Mouse (Mus musculus): ENCODE measurements around the gene Pinlyp.
A peak's percentile ranks its signal among the peaks of the same experiment; 100 is the strongest.
"Not testable (repeated sequence)": the region's sequence is repeated elsewhere in the genome, so short reads cannot be mapped to it uniquely, and the experiment has no call there.

Gene Pinlyp

DNA sequence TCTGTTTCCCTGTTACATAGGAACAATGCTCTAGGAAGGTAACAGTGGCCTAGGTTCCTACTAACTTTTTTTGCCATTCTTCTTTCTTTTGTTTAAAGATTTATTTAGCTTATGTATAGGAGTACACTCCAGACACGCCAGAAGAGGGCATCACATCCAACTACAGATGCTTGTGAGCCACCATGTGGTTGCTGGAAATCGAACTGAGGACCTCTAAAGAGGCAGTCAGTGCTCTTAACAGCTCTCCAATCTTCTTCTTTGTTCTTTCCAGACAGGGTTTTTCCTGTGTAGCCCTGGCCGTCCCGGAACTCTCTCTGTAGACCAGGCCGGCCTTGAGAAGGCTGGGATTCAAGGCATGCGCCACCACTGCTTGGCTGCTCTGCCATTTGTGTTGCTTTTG is 20.9 kb downstream of the Pinlyp start:
- no peak for DNase-seq (ENCODE audit: low spot score in 2 of 2)

DNA sequence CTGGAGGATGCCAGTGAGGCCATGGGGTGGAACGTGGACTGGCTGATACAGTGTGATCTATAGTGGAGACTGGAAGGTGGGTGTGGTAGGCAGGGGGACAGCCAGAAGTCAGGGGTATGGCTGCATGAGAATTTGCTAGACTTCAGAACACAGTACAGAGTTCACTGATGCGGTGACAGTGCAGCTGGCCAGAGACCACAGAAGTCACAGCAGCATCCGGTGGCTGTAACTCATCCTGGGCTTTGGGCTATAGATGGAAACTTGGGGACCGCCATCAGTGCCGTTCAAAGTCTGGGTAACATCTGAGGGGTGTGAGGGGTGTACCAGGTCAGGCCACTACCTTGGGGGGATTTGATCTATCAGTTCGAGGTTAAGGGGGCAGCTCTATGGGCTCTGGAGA is 22.2 kb downstream of the Pinlyp start:
- no peak for DNase-seq (ENCODE audit: low spot score in 2 of 2)

GRCm38 (mm10) chr7:24522805-24523204 is 23.1 kb downstream of the Pinlyp start:
- no peak for DNase-seq (ENCODE audit: low spot score in 2 of 2)

- DNase-seq (ENCODE audit: low spot score in 2 of 2) = not testable (repeated sequence)
Measured at GRCm38 (mm10) chr7:24520054-24520453, 25.9 kb downstream of the Pinlyp start.

DNA sequence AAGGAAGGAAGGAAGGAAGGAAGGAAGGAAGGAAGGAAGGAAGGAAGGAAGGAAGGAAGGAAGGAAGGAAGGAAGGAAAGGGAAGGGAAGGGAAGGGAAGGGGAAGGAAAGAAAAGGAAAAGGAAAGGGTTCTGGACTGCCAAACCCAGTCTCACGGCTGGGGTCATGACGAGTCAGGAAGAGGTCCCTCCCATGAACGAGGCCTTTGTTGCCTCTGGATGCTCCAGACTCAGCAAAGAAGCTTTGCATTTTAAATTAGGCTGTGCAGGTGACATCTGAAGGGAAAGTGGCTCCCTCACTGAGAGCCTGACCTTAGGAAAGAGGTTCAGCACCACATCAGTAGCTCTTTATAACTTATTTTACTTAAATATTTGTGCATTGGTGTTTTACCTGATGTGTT is 26.8 kb downstream of the Pinlyp start:
- no peak for DNase-seq (ENCODE audit: low spot score in 2 of 2)

- DNase-seq (ENCODE audit: low spot score in 2 of 2) = no peak
Measured at GRCm38 (mm10) chr7:24517654-24518053, 28.3 kb downstream of the Pinlyp start.

DNA sequence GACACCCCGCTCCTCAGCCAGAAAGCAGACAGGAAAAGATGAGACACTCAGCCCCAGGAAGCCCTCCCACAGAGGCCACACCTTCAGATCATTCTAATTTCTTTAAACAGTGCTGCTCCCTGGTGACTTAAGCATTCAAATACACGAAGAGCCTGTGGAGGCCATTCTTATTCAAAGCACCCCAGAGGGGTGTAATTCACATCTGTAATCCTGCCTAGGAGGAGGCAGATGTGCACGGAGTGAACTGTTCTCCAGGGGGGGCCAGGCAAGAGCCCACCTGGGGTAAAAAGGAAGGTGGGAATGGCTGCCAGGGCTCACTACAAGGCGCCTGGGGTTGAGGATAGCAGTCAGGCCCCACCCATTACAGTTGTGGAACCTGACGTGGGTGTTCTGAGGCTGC is 28.8 kb downstream of the Pinlyp start:
- DNase-seq (ENCODE audit: low spot score in 2 of 2) = no peak

- DNase-seq (ENCODE audit: low spot score in 2 of 2) = peak in 1 of 2 experiments; percentile 44
Measured at GRCm38 (mm10) chr7:24516319-24516718, 29.6 kb downstream of the Pinlyp start.

DNA sequence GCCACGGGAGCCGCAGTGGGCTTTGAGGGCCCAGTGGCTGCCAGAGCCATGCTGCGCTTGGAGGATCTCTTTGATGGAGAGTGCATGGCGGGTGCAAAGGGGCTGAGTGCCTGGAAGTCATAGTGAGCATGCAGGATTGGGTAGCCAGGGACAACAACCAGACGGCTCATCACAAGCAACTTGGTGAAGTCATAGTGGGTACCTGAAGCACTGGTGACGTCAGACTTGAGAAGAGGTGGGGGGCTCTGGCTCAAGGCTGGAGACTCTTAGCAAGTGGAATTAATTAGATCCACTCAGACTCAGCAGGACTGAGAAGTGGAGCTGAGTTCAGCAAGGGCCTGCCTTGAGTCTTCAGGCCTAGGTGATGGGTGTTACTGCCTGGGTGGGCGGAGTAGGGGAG is 33.6 kb downstream of the Pinlyp start, which contains the start of gene AC161166.1:
Gene AC161166.1 (minus strand): TSS at position 101 of the 400 bp plus-strand sequence.
- DNase-seq (ENCODE audit: low spot score in 2 of 2) = no peak

GRCm38 (mm10) chr7:24507726-24508114 is 38.2 kb downstream of the Pinlyp start:
- no peak for DNase-seq (ENCODE audit: low spot score in 2 of 2)

DNA sequence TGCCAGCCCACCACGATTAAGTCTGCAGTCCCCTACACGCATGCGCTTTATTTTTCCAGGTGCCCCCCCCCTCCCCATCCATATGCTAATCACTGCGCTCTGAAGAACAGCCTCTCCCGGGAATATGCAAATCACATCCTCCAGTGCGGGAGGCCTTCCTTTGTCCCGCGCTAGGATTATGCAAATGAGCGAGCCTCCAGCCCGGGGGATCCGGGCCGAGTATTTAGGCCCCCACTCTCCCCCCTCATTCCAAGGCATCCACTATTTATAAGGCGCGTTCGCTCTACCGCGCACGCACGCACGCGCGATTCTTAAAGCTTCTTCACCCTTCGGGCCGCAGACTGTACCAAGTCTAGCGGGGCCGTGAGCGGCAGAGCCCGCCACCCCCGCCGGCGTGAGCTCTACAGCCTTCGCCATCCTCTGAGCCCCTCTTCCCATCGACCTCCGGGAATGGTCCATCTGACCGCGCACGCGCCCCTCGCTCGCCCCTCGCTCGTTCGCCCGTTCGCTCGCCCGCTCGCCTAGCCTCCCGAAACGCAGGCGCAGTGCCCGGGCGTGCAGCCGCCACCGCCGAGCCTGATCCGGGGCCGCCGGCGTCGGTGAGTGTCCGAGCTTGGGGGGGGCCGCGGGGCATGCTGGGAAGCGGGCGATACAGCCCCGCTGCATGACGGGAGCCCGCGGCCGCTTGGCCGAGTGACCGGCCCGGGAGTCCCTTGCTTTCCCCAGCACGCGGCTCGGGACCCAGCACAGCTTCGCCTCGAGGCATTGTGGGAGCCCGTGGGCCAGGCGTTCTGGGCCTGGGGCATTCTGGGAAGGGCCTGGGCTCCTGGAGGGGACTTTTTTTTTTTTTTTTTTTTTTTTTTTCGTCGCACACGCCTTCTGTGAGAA is 38.8 kb downstream of the Pinlyp start, which contains the start of gene Zfp428:
Gene Zfp428 (plus strand): TSS at position 169 of the 888 bp plus-strand sequence.
- peak; percentile 83 to 84 for DNase-seq (ENCODE audit: low spot score in 2 of 2)

DNA sequence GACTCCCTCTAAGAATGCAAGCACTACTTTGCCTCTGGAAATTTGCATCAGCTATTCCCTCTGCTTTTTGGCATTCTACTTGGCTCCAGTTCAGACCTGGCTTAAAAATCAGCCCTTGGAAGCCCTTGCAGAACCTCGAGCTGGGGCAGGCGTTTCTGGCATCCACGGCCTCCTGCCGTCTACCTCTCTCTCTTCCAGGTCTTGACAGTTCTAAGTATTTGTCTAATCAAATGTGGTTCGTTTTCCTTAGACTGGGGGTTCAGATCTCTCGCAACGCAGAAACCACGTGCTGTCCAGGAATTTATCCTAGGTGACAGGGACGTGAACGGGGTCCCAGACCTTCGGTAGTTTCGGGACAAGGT is 39.5 kb downstream of the Pinlyp start:
- DNase-seq (ENCODE audit: low spot score in 2 of 2) = no peak

DNA sequence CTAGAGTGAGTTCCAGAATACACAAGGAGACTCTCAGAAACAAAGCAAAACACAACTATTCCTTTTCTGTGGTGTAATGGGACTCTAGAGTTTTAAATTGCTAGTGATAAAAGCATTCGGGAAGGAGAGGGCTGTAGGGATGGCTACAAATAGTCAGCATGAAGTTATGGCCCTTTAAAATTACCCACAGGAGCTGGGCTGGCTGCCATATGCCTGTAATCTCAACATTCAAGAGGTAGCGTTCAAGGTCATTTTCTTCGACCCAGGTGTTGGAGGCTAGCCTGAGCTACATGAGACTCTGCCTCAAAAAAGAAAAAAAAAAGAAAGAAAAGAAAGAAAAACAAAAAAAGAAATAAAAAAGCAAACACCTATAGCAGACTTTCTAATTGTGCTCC is 39.9 kb downstream of the Pinlyp start:
- DNase-seq (ENCODE audit: low spot score in 2 of 2) = no peak

DNA sequence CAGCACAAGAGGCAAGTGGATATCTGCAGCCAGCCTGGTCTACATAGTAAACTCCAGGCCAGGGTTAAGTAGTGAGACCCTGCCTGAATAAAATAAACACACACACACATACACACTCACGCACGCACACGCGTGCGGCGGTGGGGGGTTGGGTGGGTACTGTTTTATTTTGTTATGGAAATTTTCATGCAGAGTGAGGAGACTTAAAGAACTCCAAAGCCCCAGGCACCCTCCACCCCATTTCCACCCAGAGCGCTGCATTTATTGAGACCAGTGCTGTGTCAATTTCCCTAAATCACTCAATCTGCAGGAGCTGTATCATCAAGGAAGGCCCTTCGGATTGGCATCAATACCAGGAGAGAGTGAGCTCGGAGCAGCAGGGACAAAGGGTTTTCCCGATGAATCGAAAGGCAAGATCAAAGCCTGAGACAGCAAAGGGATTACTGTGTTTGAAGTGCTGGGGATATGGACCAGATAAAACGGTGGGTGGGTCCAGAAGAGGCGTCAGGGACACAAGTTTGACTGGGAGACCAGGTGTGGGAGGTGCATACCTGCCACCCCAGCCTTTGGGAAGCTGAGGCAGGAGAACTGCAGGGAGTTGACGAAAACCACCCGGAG is 40.4 kb downstream of the Pinlyp start:
- no peak for DNase-seq (ENCODE audit: low spot score in 2 of 2)

DNA sequence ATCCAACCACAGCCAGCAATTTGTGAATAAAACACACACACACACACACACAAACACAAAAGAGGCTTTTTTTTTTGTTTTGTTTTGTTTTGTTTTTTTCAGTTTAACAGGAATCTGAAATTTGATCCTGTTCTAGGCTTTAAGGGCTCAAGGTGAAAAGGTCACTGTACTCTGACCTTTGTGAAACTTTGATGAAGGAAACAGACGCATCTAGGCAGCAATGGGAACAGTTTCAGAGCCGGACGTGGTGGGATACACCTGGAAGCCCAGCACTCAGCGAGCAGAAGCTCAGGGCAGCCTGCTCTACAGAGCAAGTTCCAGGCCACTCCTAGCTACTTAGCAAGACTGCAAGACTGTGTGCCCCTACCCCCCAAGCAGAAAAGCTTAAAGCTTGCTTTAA is 41.0 kb downstream of the Pinlyp start:
- DNase-seq (ENCODE audit: low spot score in 2 of 2) = no peak

DNA sequence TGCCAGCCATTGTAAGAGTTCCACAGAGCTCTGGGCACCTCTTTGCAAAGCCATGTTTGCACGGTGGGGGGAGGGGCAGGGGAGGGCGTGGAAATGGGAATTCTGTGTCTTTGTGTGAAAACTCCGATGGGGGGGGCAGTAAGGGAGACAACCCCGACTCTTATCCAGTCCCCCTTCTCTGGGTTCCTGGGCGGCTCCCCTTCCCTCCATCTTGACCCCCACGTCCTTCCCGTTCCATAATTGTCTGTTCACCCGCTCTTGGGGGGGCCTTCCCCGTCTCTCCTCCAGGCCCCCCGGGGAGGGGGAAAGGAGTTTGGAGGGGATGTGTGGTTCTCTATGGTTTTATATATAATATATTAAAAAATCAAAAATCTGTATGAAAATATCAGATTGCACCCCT is 41.9 kb downstream of the Pinlyp start:
- no peak for DNase-seq (ENCODE audit: low spot score in 2 of 2)

GRCm38 (mm10) chr7:24501492-24501891 is 44.4 kb downstream of the Pinlyp start:
- no peak for DNase-seq (ENCODE audit: low spot score in 2 of 2)

DNA sequence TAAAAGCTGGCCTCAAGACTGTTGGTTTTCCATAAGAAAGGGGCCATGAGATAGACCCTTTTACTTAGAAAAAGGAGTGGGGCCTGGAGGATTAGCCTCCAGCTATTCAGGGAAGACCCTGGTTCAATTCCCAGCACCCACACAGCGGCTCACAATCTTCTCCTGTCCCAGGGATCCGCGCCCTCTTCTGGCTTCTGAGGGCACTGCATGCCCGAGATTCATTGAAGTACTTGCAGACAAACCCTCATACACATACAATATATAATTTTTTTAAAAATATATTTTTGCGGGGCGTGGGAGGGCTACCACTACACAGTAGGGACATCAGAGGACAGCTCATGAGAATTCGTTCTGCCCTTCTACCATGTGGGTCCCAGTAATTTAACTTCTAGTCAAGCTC is 45.0 kb downstream of the Pinlyp start:
- DNase-seq (ENCODE audit: low spot score in 2 of 2) = no peak

DNA sequence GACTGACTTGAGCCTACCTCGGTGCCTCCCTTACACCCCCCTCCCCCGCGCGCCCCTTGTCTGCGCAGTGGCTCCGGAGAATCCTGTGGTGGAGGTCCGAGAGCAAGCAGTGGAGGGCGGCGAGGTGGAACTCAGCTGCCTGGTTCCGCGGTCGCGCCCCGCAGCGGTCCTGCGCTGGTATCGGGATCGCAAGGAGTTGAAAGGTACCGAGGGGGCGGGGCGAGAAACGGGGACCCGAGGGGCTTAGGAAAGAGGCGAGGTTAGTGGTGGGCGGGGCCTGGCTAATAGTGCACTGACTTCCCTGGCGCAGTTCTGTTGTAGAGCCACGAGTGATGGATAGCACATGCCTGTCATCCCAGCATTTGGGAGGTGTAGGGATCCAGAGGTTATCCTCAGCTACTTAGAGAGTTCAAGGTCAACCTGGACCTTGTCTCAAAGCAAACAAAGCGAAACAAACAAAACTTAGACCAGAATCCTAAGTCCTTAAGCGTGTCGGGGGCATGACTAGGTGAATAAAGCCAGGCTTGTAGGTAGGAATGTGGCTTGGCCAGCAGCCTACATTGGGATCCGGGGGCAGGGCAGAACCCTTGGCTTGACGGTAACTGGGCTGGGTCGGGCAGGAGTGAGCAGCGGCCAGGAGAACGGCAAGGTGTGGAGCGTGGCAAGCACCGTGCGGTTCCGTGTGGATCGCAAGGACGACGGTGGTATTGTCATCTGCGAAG is 45.9 kb downstream of the Pinlyp start:
- no peak for DNase-seq (ENCODE audit: low spot score in 2 of 2)
